Mouse (Mus musculus) thymus, adult 2 months (tissue): Measurements from ENCODE around the gene Phb2. TPM values are rescaled to one million over a fixed set of nuclear protein-coding genes. Genes with fewer than 3 reads are reported as not detected.
A peak's percentile ranks its signal among the peaks of the same experiment; 100 is the strongest.

Experiments used
- DNase-seq: peaks from one replicate; pipeline ENCODE4 v3.0.0; 2021
- H3K27ac ChIP-seq: fragments of 200-500 bp; 2 replicates; pipeline ENCODE4 v1.5.1; 2012; ENCODE audit warnings: low read length, control low read depth; ENCODE audit not compliant: control insufficient read depth, insufficient read depth
- H3K27me3 ChIP-seq: fragments of 200-500 bp; 2 replicates; pipeline ENCODE4 v1.6.1; 2012; ENCODE audit warnings: mild to moderate bottlenecking, low read length, moderate library complexity, mixed read lengths; ENCODE audit not compliant: control insufficient read depth, insufficient read depth
- H3K36me3 ChIP-seq: fragments of 200-500 bp; 2 replicates; pipeline ENCODE4 v1.6.1; 2012; ENCODE audit warnings: mild to moderate bottlenecking, low read length, moderate library complexity; ENCODE audit not compliant: control insufficient read depth, insufficient read depth
- H3K4me1 ChIP-seq: fragments of 200-500 bp; replicated peaks from 2 replicates; pipeline ENCODE4 v1.6.1; 2012; ENCODE audit warnings: low read length; ENCODE audit not compliant: control insufficient read depth, insufficient read depth
- H3K4me3 ChIP-seq: fragments of 200-500 bp; 2 replicates; pipeline ENCODE4 v1.5.1; 2012; ENCODE audit warnings: mild to moderate bottlenecking, low read length, control low read depth, moderate library complexity; ENCODE audit not compliant: control insufficient read depth, insufficient read depth
- CTCF ChIP-seq: fragments of 200-500 bp; IDR thresholded peaks from 2 replicates; pipeline ENCODE4 v1.5.1; 2012; ENCODE audit warnings: mild to moderate bottlenecking, control low read depth, low read length, moderate library complexity, borderline replicate concordance; ENCODE audit not compliant: control insufficient read depth, poor library complexity, insufficient read depth; ENCODE audit errors: extremely low read depth
- POLR2A ChIP-seq: fragments of 200-500 bp; IDR thresholded peaks from 2 replicates; pipeline ENCODE4 v1.6.1; 2012; ENCODE audit warnings: mild to moderate bottlenecking, low read length, control low read depth, moderate library complexity; ENCODE audit not compliant: control insufficient read depth, poor library complexity, insufficient read depth; ENCODE audit errors: extremely low read depth
- WGBS: fragments of 180-500 bp; shearing (Covaris S2); methylation state at CpG from one replicate; pipeline ENCODE4 v1.1.7; 2018; 5-methylcytosine and 5-hydroxymethylcytosine counted together
- polyA plus RNA-seq: library from polyadenylated mRNA; depleted of rRNA; stranded (reverse); fragments of >200 nt; gene quantifications from 2 replicates; pipeline ENCODE4 v1.2.3, GENCODE M21; 2012

Phb2 gene
- polyA plus RNA-seq, 1 experiment, result 150 TPM

DNA sequence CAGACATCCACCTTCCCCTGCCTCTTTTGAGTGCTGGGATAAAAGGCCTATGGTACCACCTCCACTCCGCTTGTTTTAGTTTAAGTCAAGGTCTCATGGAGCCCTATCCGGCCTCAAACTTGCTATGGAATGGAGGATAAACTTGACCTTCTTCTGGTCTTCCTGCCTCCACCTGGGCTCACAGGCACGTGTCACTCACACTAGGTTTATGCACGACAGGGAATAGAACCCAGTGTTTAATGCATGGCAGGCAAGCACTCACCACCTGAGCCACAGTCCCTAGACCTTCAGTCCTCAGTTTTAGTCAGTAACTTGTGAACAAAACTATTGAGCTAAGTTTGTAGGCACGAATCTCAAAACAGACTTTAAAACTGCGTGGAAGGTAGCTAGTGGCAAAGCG lies 18.9 kb downstream of the Phb2 start:
- Histone ChIP-seq H3K36me3 (peaks cover 24% of the 10 kb centered on the region), H3K27me3 (no peaks in the 10 kb centered on the region), H3K27ac (peak overlapping the region; percentile 83), H3K4me3 (peak overlapping the region; percentile 91; the same call in 1 of the 2 replicates), H3K4me1 (peaks cover 41% of the 10 kb centered on the region)
- 73% methylated on average over 7 of the region's 7 CpGs for WGBS
- DNase-seq, result no peak
- no peak for TF ChIP-seq POLR2A
- TF ChIP-seq CTCF, result no peak

DNA sequence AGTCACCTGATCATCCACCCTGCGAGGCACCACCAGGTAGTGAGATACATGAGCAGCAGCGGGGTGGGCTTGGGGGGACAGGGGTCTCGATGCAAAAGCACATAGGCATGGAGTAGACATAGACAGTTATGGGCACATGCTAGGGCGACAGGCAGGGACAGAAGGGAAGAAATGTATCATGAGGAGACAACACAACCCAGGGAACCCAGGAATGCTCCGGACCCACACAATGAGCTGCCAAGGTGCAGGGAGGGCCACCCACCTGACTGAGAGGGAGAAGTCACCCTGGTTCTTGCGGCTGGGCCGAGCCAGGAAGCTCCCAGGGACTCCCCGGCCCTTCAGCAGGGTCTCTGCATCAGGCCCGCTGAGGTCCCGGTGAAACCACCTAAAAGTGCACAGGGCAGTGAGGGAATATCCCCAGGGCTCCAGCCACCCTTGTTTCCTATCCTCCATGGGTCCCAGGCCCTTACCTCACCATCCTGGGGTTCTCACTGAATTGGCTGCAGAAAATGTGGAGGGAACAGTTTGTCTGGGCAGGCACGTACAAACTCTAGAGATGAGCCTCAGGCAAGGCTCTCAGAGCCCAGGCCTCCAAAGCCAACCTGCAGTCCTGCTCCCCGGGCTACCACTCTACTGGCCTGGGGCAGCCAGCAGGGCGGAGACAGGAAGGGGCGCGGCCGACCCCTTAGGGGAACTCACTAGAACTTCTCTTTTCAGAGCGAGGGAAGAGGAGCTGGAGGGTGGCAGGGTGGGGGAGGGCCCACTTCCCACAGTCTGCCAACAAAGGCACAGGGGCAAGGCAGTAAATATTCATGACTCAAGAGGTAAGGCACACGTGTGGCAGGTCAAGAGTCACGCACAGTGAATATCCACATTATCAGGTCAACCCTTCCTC lies 20.6 kb downstream of the Phb2 start:
- TF ChIP-seq POLR2A (peak; percentile 88), CTCF (peak; percentile 63; the same call in 1 of the 2 replicates)
- Histone ChIP-seq H3K36me3 (peaks cover 14% of the 10 kb centered on the region), H3K4me3 (peak overlapping the region; percentile 91), H3K4me1 (peaks cover 41% of the 10 kb centered on the region), H3K27ac (peak overlapping the region; percentile 83), H3K27me3 (no peaks in the 10 kb centered on the region)
- 5% methylated on average over 19 of the region's 19 CpGs for WGBS
- peak; percentile 87 for DNase-seq

DNA sequence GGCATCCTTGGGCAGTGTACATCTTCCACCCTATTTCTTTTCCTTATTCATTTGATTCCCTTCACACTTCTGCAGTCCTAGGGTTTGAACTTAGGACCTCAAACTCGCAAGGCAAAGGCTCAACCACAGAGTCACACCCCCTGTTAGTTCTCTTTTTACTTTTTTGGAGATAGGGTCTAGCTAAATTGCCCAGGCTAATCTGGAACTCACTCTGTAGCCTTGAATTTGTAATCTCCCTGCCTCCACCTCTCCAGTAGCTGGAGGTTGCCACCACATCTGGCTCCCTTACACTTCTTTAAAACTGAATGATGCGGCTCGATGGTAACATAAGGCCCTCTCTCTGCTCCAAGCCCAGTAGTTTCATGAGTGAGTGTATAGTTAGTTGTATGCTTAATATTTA lies 22.3 kb downstream of the Phb2 start:
- no peaks in the 10 kb centered on the region for H3K27me3 ChIP-seq
- WGBS, result 91% methylated on average over 3 of the region's 3 CpGs
- DNase-seq, result no peak
- peaks cover 50% of the 10 kb centered on the region for H3K4me1 ChIP-seq
- no peak overlapping the region for H3K4me3 ChIP-seq
- H3K27ac ChIP-seq, result no peak overlapping the region
- H3K36me3 ChIP-seq, result no peaks in the 10 kb centered on the region
- no peak for TF ChIP-seq POLR2A
- TF ChIP-seq CTCF, result no peak

- WGBS, result 94% methylated on average over 11 of the region's 11 CpGs
- H3K27me3 ChIP-seq, result no peaks in the 10 kb centered on the region
- TF ChIP-seq CTCF, result no peak
- no peak for TF ChIP-seq POLR2A
- DNase-seq, result no peak
- peaks cover 38% of the 10 kb centered on the region for H3K4me1 ChIP-seq
- no peak overlapping the region for H3K27ac ChIP-seq
- no peak overlapping the region for H3K4me3 ChIP-seq
- H3K36me3 ChIP-seq, result no peaks in the 10 kb centered on the region
These were observed 24.9 kb downstream of the Phb2 start for GRCm38 (mm10) chr6:124737040-124737439.

DNA sequence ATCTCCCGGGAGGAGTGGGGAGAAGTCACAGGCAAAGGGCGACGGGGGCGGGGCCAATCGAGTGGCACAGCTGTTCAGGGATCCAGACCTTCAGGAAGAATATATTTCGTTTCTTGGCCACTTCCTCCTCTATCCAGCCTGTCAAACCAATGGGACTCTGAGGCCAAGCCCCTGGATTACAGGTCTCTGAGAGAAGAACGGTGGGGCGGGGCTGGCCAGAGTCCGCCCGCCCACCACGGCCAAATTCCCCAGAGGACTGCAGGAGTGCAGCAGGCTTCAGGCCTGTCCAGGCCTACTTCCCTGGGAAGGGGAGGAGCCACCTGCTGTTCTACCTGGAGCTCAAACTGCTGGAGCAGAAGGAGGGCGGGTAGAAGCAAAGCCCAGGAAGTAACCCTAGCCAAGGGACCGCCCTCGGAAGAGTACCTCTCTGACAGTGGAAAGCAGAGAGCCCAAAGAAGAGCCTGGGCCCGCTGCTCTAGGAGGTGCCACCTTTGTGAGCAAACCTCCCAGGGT lies 26.4 kb downstream of the Phb2 start, which contains the start of gene Ptpn6:
Gene Ptpn6, minus strand, starts transcription at position 204 of the 513 bp plus-strand sequence.
- 11% methylated on average over 15 of the region's 15 CpGs for WGBS
- H3K27ac ChIP-seq, result peak within 1 kb of the TSS; percentile 38
- TF ChIP-seq CTCF (no peak), POLR2A (no peak)
- no peaks in the 10 kb centered on the region for H3K36me3 ChIP-seq
- peak within 1 kb of the TSS; percentile 39 for H3K4me3 ChIP-seq
- peaks cover 31% of the 10 kb centered on the region for H3K4me1 ChIP-seq
- H3K27me3 ChIP-seq, result no peaks in the 10 kb centered on the region
- DNase-seq, result no peak

GRCm38 (mm10) chr6:124739231-124739796 lies 27.2 kb downstream of the Phb2 start:
- 84% methylated on average over 10 of the region's 10 CpGs for WGBS
- Histone ChIP-seq H3K27me3 (no peaks in the 10 kb centered on the region), H3K27ac (peak overlapping the region; percentile 38), H3K4me3 (no peak overlapping the region), H3K36me3 (no peaks in the 10 kb centered on the region), H3K4me1 (peaks cover 29% of the 10 kb centered on the region)
- TF ChIP-seq POLR2A (no peak), CTCF (no peak)
- no peak for DNase-seq
